Mouse (Mus musculus): ENCODE data around the gene Slc34a3. TPM values are rescaled to one million over a fixed set of nuclear protein-coding genes. Genes with fewer than 3 reads are reported as not detected.

The Slc34a3 gene
- total RNA-seq, 4 experiments from 2014 or later, result not detected

- DNase-seq, result no peak
These were observed 12.3 kb upstream of the Slc34a3 start, which contains the start of gene AL732309.1 for GRCm38 (mm10) chr2:25246183-25247072. Gene AL732309.1 (minus strand): TSS chr2:25246863.

GRCm38 (mm10) chr2:25244144-25244543, 10.0 kb upstream of the Slc34a3 start:
- DNase-seq, result no peak

- no peak for DNase-seq
These were observed 9.2 kb upstream of the Slc34a3 start for GRCm38 (mm10) chr2:25243342-25243741.

- DNase-seq, result no peak
These were observed 7.9 kb upstream of the Slc34a3 start, which contains the start of the genes Rnf208 and Cysrt1 for GRCm38 (mm10) chr2:25242101-25242506. Gene Rnf208 (plus strand): TSS chr2:25242255. Gene Cysrt1 (minus strand): TSS chr2:25242452.

- no peak for DNase-seq
These were observed 7.2 kb upstream of the Slc34a3 start for GRCm38 (mm10) chr2:25241438-25241775.

GRCm38 (mm10) chr2:25240723-25241437, 6.7 kb upstream of the Slc34a3 start:
- DNase-seq, result peak; percentile 77

- no peak for DNase-seq
These were observed 6.1 kb upstream of the Slc34a3 start for GRCm38 (mm10) chr2:25240310-25240709.

- DNase-seq, result no peak
These were observed 5.6 kb upstream of the Slc34a3 start for GRCm38 (mm10) chr2:25239766-25240165.

GRCm38 (mm10) chr2:25238106-25238505, 3.9 kb upstream of the Slc34a3 start:
- DNase-seq, result no peak

- DNase-seq, result no peak
These were observed 3.4 kb upstream of the Slc34a3 start for GRCm38 (mm10) chr2:25237522-25237921.

GRCm38 (mm10) chr2:25236614-25237013, 2.5 kb upstream of the Slc34a3 start, which contains the start of gene Rnf224:
Gene Rnf224 (minus strand): TSS chr2:25236787.
- DNase-seq, result no peak

GRCm38 (mm10) chr2:25234551-25235220, 522 bp upstream of the Slc34a3 start:
- DNase-seq, result no peak

GRCm38 (mm10) chr2:25233421-25233820, 743 bp downstream of the Slc34a3 start:
- DNase-seq, result no peak

- no peak for DNase-seq
These were observed 3.1 kb downstream of the Slc34a3 start for GRCm38 (mm10) chr2:25231038-25231437.

GRCm38 (mm10) chr2:25230581-25230980, 3.6 kb downstream of the Slc34a3 start:
- no peak for DNase-seq

- DNase-seq, result no peak
These were observed 4.6 kb downstream of the Slc34a3 start for GRCm38 (mm10) chr2:25229582-25229981.

- no peak for DNase-seq
These were observed 5.1 kb downstream of the Slc34a3 start for GRCm38 (mm10) chr2:25228995-25229530.

GRCm38 (mm10) chr2:25228431-25228889, 5.7 kb downstream of the Slc34a3 start:
- peak; percentile 82 for DNase-seq

GRCm38 (mm10) chr2:25227406-25227805, 6.8 kb downstream of the Slc34a3 start:
- no peak for DNase-seq

- DNase-seq, result no peak
These were observed 7.3 kb downstream of the Slc34a3 start for GRCm38 (mm10) chr2:25226864-25227263.

GRCm38 (mm10) chr2:25225811-25226379, 8.3 kb downstream of the Slc34a3 start:
- DNase-seq, result no peak
